ENCODE assay signal across 31 mouse cellular contexts in the genomic region with DNA sequence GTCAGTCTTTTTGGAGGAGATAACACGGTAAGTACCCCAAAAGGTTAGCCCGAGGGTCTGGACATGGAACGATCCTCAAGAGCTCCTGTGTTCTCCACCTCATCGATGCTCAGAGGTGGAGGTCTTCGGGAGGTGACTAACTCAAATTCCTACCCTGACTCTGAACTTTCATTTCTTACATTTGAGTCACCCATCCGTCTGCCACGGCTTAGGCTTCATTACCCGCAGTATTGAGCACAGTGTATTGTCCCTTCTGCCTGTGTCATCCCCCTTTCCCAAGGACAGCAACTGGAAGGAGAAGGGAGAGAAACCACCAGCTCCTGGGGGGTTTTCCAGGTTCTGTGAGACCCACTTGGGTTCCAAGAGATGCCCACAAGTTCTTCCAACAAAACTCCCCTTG. TPM values are rescaled to one million over a fixed set of nuclear protein-coding genes. Genes with fewer than 3 reads are reported as not detected.
DNase-seq lines count a peak whose midpoint lies in the region; ATAC-seq lines count a peak whose summit lies in the region.
"Had no signal": no experiment of that assay in that cellular context is flagged by ENCODE, and none has a peak within 500 bp of the region (broad histone marks: within the 10 kb centered on the region; RNA-seq: fewer than 3 reads in every experiment).

No protein-coding gene starts in this region.

- WGBS in forebrain, embryonic 10.5 days, result 91% methylated on average over 8 of the region's 8 CpGs
- 81% methylated on average over 8 of the region's 8 CpGs for WGBS in heart, embryonic 12.5 days

- H3K27ac ChIP-seq in forebrain, embryonic 10.5 days, result no peak overlapping the region
- no peak overlapping the region for H3K27ac ChIP-seq in heart, embryonic 12.5 days (ENCODE audit: poor library complexity, severe bottlenecking)

- ATAC-seq in heart, embryonic 12.5 days (ENCODE audit: insufficient number of reproducible peaks, low FRiP score), result no peak
- ATAC-seq: activated CD4-positive, CD25-positive, alpha-beta regulatory T cell, adult 4 months; CD4-positive, CD25-positive, alpha-beta regulatory T cell, adult 4 months; Patski had no signal

- H3K27me3 ChIP-seq in forebrain, embryonic 10.5 days (ENCODE audit: poor library complexity, severe bottlenecking), result peaks cover 48% of the 10 kb centered on the region
- H3K27me3 ChIP-seq in heart, embryonic 12.5 days (replicated peaks), result peaks cover 74% of the 10 kb centered on the region

- DNase-seq in 3134 (ENCODE audit: extremely low read depth, insufficient read length, low spot score), result peak; percentile 26
- peak; percentile 50 for DNase-seq in 3T3-L1 (ENCODE audit: low read depth, low spot score)
- DNase-seq in Muller cell, postnatal 12 days (ENCODE audit: inconsistent ontology term), result peak; percentile 52
- DNase-seq in NIH3T3 (ENCODE audit: low read depth), result peak; percentile 28
- no peak for DNase-seq in forebrain, embryonic 10.5 days (ENCODE audit: extremely low spot score, low spot score)
- DNase-seq in lung, postnatal 10 days, result no peak
- no peak for DNase-seq in adrenal gland, postnatal 36 days
- DNase-seq: adrenal gland, adult 2 months; adrenal gland, adult 8-10 months; adrenal gland, postnatal 10 days; adrenal gland, postnatal 14 days; adrenal gland, postnatal 25 days; B cell, adult 2 months; cerebellum, adult 11 months; cerebellum, adult 11-12 months; cerebellum, adult 18-20 months; cerebellum, adult 2 months; cerebellum, adult 8-10 months; cerebellum, adult 9-10 months; cerebellum, adult 9-11 months had no signal

- no peak overlapping the region for H3K9ac ChIP-seq in heart, embryonic 12.5 days

- H3K9me3 ChIP-seq in forebrain, embryonic 10.5 days, result no peaks in the 10 kb centered on the region
- no peaks in the 10 kb centered on the region for H3K9me3 ChIP-seq in heart, embryonic 12.5 days (replicated peaks)
- H3K9me3 ChIP-seq: G1E had no signal

- H3K4me1 ChIP-seq in forebrain, embryonic 10.5 days, result peaks cover 9% of the 10 kb centered on the region
- H3K4me1 ChIP-seq in heart, embryonic 12.5 days (replicated peaks), result 0 out of 2 replicates have a peak, but pooled peaks cover 5% of the 10 kb centered on the region

- H3K36me3 ChIP-seq in forebrain, embryonic 10.5 days (replicated peaks), result no peaks in the 10 kb centered on the region
- no peaks in the 10 kb centered on the region for H3K36me3 ChIP-seq in heart, embryonic 12.5 days
- H3K36me3 ChIP-seq: G1E had no signal

- H3K4me3 ChIP-seq in forebrain, embryonic 10.5 days, result no peak overlapping the region
- no peak overlapping the region for H3K4me3 ChIP-seq in heart, embryonic 12.5 days

- no peak overlapping the region for H3K4me2 ChIP-seq in heart, embryonic 12.5 days

RNA-seq across cellular contexts. Expression of gene Alox12e, which starts 2.3 kb away (rescaled TPM):
- not detected in 2 replicates for polyA plus RNA-seq in forebrain, embryonic 10.5 days (2016; fragmentation: Nextera tagmentation; extraction: Ambion mirVana)
- not detected in 2 replicates for polyA plus RNA-seq in heart, embryonic 12.5 days (2016; fragmentation: Nextera tagmentation; extraction: Ambion mirVana)
- total RNA-seq in adrenal gland, postnatal 36 days (2021), result not detected
- total RNA-seq: adrenal gland, adult 18-20 months; adrenal gland, adult 2 months; adrenal gland, adult 8-10 months; adrenal gland, postnatal 10 days; adrenal gland, postnatal 14 days; adrenal gland, postnatal 25 days; adrenal gland, postnatal 4 days; MEL had no signal
- polyA plus RNA-seq: activated CD4-positive, CD25-positive, alpha-beta regulatory T cell, adult 4 months; brain, embryonic 14.5 days; CD4-positive, CD25-positive, alpha-beta regulatory T cell, adult 4 months; cerebellum, adult 2 months; G1E; Patski had no signal

RNA-seq across cellular contexts. Expression of gene Alox15, which starts 27.1 kb away (rescaled TPM):
- polyA plus RNA-seq in forebrain, embryonic 10.5 days (2016; fragmentation: Nextera tagmentation; extraction: Ambion mirVana), result 0.10 and 0.29 TPM in 2 replicates
- polyA plus RNA-seq in heart, embryonic 12.5 days (2016; fragmentation: Nextera tagmentation; extraction: Ambion mirVana), result 0.06 TPM in 1 of 2 replicates, not detected in the other
- total RNA-seq in adrenal gland, postnatal 36 days (2021), result 1 to 10 TPM; 1.9 to 6.0 TPM
- total RNA-seq: CH12.LX, G1E, MEL had no signal
- polyA plus RNA-seq: C2C12; CD4-positive, CD25-positive, alpha-beta regulatory T cell, adult 4 months; G1E; Patski had no signal

Comparison
In these comparisons a context has a peak if more than half of its experiments do, and no peak if none do; other contexts are left out.
1. DNase-seq: peak in 3134 (single experiment), 3T3-L1 (single experiment), Muller cell, postnatal 12 days (single experiment) and NIH3T3 (single experiment); none in forebrain, embryonic 10.5 days (single experiment), lung, postnatal 10 days (single experiment) and adrenal gland, postnatal 36 days (0 of 2).